Mouse (Mus musculus): ENCODE results near the gene Slc15a5.

- TF ChIP-seq CTCF (IDR thresholded peaks at IDR 0.05; ENCODE audit: control insufficient read depth, insufficient read depth, insufficient read length) (no peak), FOSL1 (IDR thresholded peaks at IDR 0.05; ENCODE audit: insufficient read depth, low read length, poor library complexity, severe bottlenecking) (no peak), MYOG (IDR thresholded peaks at IDR 0.05; ENCODE audit: control insufficient read depth, extremely low read depth, insufficient read length) (no peak), MYOD1 (IDR thresholded peaks at IDR 0.05; ENCODE audit: control insufficient read depth, insufficient read length, low read depth) (no peak), USF1 (IDR thresholded peaks at IDR 0.05; ENCODE audit: low read depth) (no peak), CEBPB (IDR thresholded peaks at IDR 0.05; ENCODE audit: low read depth) (no peak)
These were observed 122.8 kb downstream of the Slc15a5 start for GRCm38 (mm10) chr6:137956783-137957429.
